Mouse (Mus musculus): ENCODE results near the gene Trpc4. TPM values are rescaled to one million over a fixed set of nuclear protein-coding genes. Genes with fewer than 3 reads are reported as not detected.

Trpc4 gene
- polyA plus RNA-seq (2012; rRNA removed), result 1.8 and 1.9 TPM in 2 replicates

DNA sequence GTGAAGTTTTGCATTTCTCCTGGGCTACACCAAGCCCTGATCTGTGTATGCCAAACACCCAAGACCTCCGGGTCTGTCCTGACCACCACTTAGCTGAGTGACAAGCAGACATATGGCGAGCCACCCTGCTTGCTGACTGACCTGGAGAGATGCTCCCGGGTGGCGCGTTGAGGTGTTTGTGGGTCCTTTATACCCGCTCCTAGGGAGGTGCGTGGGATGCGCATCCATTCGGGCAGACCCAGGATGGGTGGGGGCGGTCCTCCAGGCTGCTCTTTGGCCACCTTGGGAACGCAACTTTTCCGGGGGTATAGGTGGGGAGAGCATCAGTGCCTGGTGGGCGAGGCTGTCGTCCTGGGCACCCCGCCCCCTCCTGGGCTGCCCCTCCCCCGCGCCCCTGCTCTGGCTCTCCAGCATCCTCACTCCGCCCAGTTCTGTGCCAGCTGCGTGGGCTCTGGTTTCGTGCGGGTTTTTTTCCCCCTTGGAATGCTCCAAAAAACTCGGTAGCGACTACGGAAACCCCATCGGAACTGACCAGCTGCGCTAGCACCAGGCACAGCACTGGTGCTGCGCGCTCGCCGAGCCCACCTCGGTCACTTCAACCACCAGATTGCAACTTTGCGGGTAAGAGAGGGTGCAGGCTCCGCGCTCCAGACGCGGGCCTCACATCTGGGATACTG is at the start of gene Trpc4:
Gene Trpc4, plus strand, starts transcription at position 397 of the 677 bp plus-strand sequence.
- TF ChIP-seq CTCF (IDR thresholded peaks at IDR 0.05; ENCODE audit: borderline replicate concordance, insufficient read depth, low read depth, low read length), result no peak
- TF ChIP-seq POLR2A (IDR thresholded peaks at IDR 0.05; ENCODE audit: borderline replicate concordance, insufficient read depth, low read length), result no peak
- DNase-seq, result peak in 1 of 2 experiments; percentile 5
- H3K27me3 ChIP-seq (ENCODE audit: control insufficient read depth, insufficient read depth, low read length), result no peaks in the 10 kb centered on the region
- WGBS, result under 1% methylated on average over 36 of the region's 36 CpGs
- H3K27ac ChIP-seq (ENCODE audit: insufficient read depth, low read length), result no peak within 1 kb of the TSS
- no peaks in the 10 kb centered on the region for H3K4me1 ChIP-seq (ENCODE audit: control insufficient read depth, insufficient read depth, low read length)
- H3K4me3 ChIP-seq (replicated peaks; ENCODE audit: insufficient read depth, low read depth, low read length), result no peak within 1 kb of the TSS

DNA sequence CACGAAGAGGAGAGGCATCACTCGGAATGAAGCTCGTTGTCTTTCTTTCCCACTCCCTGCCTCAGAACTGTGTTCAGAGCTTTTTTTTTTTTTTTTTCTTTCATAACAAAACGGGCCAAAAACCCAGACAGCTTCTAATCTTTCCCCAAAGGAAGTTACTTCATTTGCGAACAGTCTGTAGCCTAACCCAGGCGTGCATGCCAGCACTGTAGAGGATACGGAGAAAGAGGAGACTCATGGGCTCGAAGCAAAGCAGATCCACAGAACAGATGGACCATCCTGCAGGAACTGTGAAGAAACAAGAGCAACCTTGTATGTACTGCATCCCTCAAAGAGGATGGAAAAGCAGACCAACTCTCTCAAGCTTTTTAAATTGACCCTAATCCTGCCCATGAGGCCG is 44.3 kb upstream of the Trpc4 start:
- Histone ChIP-seq H3K4me1 (ENCODE audit: control insufficient read depth, insufficient read depth, low read length) (no peaks in the 10 kb centered on the region; the same call in 1 of the 2 replicates), H3K27me3 (ENCODE audit: control insufficient read depth, insufficient read depth, low read length) (no peaks in the 10 kb centered on the region), H3K4me3 (replicated peaks; ENCODE audit: insufficient read depth, low read depth, low read length) (no peak overlapping the region), H3K27ac (ENCODE audit: insufficient read depth, low read length) (no peak overlapping the region)
- 52% methylated on average over 9 of the region's 9 CpGs for WGBS
- DNase-seq, result no peak
- no peak for TF ChIP-seq CTCF (IDR thresholded peaks at IDR 0.05; ENCODE audit: borderline replicate concordance, insufficient read depth, low read depth, low read length)
- TF ChIP-seq POLR2A (IDR thresholded peaks at IDR 0.05; ENCODE audit: borderline replicate concordance, insufficient read depth, low read length), result no peak

DNA sequence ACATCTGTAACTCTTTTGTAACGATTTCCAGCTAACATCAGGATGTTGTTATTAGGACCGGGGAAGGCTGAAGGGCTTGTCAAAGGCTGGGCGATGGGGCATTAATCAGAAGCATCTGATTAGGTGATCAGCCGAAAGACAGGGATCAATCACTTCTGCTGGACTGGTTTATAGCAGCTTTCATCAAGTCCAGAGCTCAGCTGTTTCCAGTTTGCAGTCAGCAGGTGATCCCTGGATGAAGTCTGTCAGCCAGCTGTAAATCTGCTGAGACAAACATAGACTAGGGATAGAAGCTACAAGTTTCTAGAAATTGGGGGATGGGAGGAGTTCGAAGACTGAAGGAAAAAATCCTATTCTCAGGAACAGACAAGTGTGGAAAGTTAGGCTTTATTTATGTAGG is 20.5 kb upstream of the Trpc4 start:
- no peak overlapping the region for H3K27ac ChIP-seq (ENCODE audit: insufficient read depth, low read length)
- TF ChIP-seq CTCF (IDR thresholded peaks at IDR 0.05; ENCODE audit: borderline replicate concordance, insufficient read depth, low read depth, low read length), result no peak
- no peak for TF ChIP-seq POLR2A (IDR thresholded peaks at IDR 0.05; ENCODE audit: borderline replicate concordance, insufficient read depth, low read length)
- no peaks in the 10 kb centered on the region for H3K27me3 ChIP-seq (ENCODE audit: control insufficient read depth, insufficient read depth, low read length)
- H3K4me1 ChIP-seq (ENCODE audit: control insufficient read depth, insufficient read depth, low read length), result no peaks in the 10 kb centered on the region
- no peak for DNase-seq
- H3K4me3 ChIP-seq (replicated peaks; ENCODE audit: insufficient read depth, low read depth, low read length), result no peak overlapping the region
- 89% methylated on average over 5 of the region's 5 CpGs for WGBS

DNA sequence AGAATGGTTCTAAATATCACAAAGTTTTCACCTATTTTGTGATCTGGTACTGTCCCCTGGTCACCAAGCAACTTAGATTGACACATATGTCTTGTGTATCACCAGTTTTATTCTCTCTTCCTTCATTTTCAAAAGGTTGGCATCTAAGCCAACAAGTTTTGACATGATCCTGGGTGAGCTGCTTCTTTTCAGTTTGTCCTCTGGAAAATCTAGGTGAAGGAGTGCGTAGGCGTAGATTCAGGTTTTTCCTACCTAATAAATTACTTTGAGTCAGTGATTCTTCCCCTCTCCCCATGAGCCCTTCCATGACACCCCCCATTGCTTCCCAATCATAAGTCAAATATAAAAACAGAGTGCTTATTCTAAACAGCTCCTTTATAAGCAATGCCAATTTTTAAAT is 14.5 kb upstream of the Trpc4 start:
- no peak for DNase-seq
- no peak overlapping the region for H3K27ac ChIP-seq (ENCODE audit: insufficient read depth, low read length)
- no peak overlapping the region for H3K4me3 ChIP-seq (replicated peaks; ENCODE audit: insufficient read depth, low read depth, low read length)
- no peaks in the 10 kb centered on the region for H3K27me3 ChIP-seq (ENCODE audit: control insufficient read depth, insufficient read depth, low read length)
- WGBS, result 90% methylated on average over 2 of the region's 2 CpGs
- no peaks in the 10 kb centered on the region for H3K4me1 ChIP-seq (ENCODE audit: control insufficient read depth, insufficient read depth, low read length)
- no peak for TF ChIP-seq CTCF (IDR thresholded peaks at IDR 0.05; ENCODE audit: borderline replicate concordance, insufficient read depth, low read depth, low read length)
- no peak for TF ChIP-seq POLR2A (IDR thresholded peaks at IDR 0.05; ENCODE audit: borderline replicate concordance, insufficient read depth, low read length)

DNA sequence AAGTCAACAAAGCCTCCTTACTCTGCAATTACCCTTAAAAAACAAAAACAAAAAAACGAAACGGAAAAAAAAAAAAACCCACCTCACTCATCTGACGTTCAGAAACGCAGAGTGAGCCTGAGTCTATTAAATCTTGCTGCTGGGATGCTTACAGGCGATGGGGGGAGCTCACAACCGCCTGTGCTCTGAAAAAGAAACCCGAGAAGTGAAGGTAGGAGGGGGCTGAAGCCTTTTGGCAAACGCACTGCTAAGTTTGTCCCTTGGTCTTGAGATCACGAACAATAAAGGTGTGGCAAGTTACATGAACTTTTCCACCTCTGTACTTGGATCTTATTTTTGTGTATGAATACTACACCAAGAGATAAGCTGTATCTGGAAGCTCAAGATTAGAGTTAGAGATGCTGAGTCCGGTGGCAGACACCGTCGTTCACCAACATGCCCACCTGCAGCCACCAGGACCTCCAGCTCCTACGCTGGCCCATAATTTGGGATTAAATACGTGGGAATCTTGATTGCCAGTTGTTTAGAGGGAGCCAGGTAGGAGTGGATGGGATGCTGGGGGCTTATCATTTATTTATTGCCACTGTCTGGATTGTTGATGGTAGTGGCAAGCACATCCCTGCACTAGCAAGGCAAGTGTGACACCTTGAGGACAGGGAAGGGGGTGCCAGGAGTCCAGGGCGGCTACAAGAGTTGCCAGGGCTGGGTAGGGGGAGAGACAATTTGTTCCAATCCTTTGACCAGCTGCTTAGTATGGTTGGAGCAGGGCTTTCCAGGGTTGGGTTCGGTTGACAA is 794 bp upstream of the Trpc4 start:
- peak; percentile 9 to 10 for DNase-seq
- WGBS, result 2% methylated on average over 16 of the region's 16 CpGs
- H3K27ac ChIP-seq (ENCODE audit: insufficient read depth, low read length), result no peak overlapping the region
- H3K4me3 ChIP-seq (replicated peaks; ENCODE audit: insufficient read depth, low read depth, low read length), result no peak overlapping the region
- no peaks in the 10 kb centered on the region for H3K4me1 ChIP-seq (ENCODE audit: control insufficient read depth, insufficient read depth, low read length)
- TF ChIP-seq POLR2A (IDR thresholded peaks at IDR 0.05; ENCODE audit: borderline replicate concordance, insufficient read depth, low read length) (no peak), CTCF (IDR thresholded peaks at IDR 0.05; ENCODE audit: borderline replicate concordance, insufficient read depth, low read depth, low read length) (peak; percentile 73)
- H3K27me3 ChIP-seq (ENCODE audit: control insufficient read depth, insufficient read depth, low read length), result no peaks in the 10 kb centered on the region

DNA sequence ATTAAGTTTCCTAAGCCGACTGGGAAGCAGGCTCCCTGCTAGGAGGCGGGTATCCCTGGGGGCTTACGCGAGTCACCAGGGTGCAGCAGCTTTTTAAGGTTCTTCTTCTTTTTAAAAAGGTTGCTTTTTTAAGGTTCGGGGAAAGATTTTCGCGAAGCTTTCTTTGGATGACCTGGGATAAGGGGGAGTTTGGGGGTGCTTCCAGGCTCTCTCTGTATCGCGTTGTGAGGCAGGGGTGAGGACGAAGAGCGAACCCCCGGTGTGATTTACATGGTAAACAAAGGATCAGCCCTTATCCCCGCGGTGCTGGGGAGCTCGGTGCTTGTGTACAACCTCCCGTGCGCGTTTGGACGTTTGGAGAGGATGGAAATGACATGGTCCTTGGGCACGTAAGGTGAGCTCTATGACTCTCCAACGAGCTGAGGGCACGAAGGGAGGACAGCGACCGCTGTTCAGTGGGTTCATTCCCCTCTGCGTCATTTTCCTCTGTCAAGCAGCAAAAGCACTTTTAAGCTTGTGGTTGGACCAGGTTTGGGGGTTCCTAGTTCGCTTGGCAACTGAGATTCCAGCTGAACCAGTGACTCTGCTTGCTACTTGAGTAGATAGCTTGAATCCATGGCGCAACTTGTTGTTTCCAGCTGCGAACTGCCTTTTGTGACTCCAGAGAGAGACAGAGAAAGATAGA is 623 bp downstream of the Trpc4 start:
- TF ChIP-seq CTCF (IDR thresholded peaks at IDR 0.05; ENCODE audit: borderline replicate concordance, insufficient read depth, low read depth, low read length) (no peak), POLR2A (IDR thresholded peaks at IDR 0.05; ENCODE audit: borderline replicate concordance, insufficient read depth, low read length) (no peak)
- Histone ChIP-seq H3K27ac (ENCODE audit: insufficient read depth, low read length) (no peak overlapping the region), H3K4me1 (ENCODE audit: control insufficient read depth, insufficient read depth, low read length) (no peaks in the 10 kb centered on the region), H3K27me3 (ENCODE audit: control insufficient read depth, insufficient read depth, low read length) (no peaks in the 10 kb centered on the region), H3K4me3 (replicated peaks; ENCODE audit: insufficient read depth, low read depth, low read length) (no peak overlapping the region)
- under 1% methylated on average over 28 of the region's 28 CpGs for WGBS
- DNase-seq, result no peak

DNA sequence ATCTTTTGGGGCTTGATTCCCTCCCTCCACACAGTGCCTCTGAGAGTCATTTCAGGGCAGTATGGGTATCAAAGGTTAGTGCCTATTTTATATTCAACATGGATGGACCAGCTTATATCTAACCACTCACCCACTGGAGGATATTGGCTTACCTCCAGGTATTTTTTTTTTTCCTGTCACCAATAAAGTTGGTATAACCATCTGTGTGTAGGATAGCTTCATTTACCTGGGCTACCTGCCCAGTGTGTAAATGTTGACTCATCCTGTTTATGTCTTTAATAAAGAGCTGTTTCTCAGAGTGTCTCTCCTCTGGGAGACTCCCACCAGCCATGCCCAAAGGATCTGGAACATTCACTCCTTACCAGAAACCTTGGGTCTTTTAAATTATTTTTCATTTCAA is 14.9 kb downstream of the Trpc4 start:
- no peak overlapping the region for H3K4me3 ChIP-seq (replicated peaks; ENCODE audit: insufficient read depth, low read depth, low read length)
- H3K27me3 ChIP-seq (ENCODE audit: control insufficient read depth, insufficient read depth, low read length), result no peaks in the 10 kb centered on the region
- H3K4me1 ChIP-seq (ENCODE audit: control insufficient read depth, insufficient read depth, low read length), result no peaks in the 10 kb centered on the region
- no peak for TF ChIP-seq CTCF (IDR thresholded peaks at IDR 0.05; ENCODE audit: borderline replicate concordance, insufficient read depth, low read depth, low read length)
- no peak for TF ChIP-seq POLR2A (IDR thresholded peaks at IDR 0.05; ENCODE audit: borderline replicate concordance, insufficient read depth, low read length)
- DNase-seq, result no peak
- H3K27ac ChIP-seq (ENCODE audit: insufficient read depth, low read length), result no peak overlapping the region
